Mouse (Mus musculus) MEL (cell line): ENCODE measurements at regions not wholly inside any gene's neighbourhood (a gene's known extent, or its start where the extent isn't known, plus 50 kb on each side); places are given as distances from the start of the nearest gene placed in this dataset.

Experiments
- DNase-seq: peaks from one replicate; pipeline ENCODE4 v3.0.0; 2011; ENCODE audit warnings: low read depth, low spot score
- H3K27ac ChIP-seq: 2 replicates; pipeline ENCODE4 v1.5.1; 2012; ENCODE audit warnings: low read depth, mild to moderate bottlenecking, control low read depth, low read length, moderate library complexity; ENCODE audit not compliant: control insufficient read depth
- H3K27me3 ChIP-seq, 2 experiments: fragments of 150-350 bp in 1 of 2; sonication (generic) in 1 of 2; 2 replicates each; pipeline ENCODE4 v1.6.1; 2012; ENCODE audit warnings: low read length in 2 of 2, mild to moderate bottlenecking in 2 of 2, improper control_type of control experiment in 1 of 2, moderate library complexity in 1 of 2; ENCODE audit not compliant: insufficient read depth in 2 of 2, control insufficient read depth in 1 of 2
- H3K36me3 ChIP-seq, 2 experiments: 2 replicates each; pipeline ENCODE4 v1.6.1; 2012 to 2014; ENCODE audit warnings: low read length in 2 of 2, improper control_type of control experiment in 1 of 2, inconsistent platforms in 1 of 2, mild to moderate bottlenecking in 1 of 2; ENCODE audit not compliant: insufficient read depth in 2 of 2, control insufficient read depth in 1 of 2
- H3K4me1 ChIP-seq, 2 experiments: fragments of 150-350 bp in 1 of 2; sonication (generic) in 1 of 2; 2 replicates each; pipeline ENCODE4 v1.6.1; 2012; ENCODE audit warnings: low read length in 2 of 2, improper control_type of control experiment in 1 of 2, mild to moderate bottlenecking in 1 of 2; ENCODE audit not compliant: insufficient read depth in 2 of 2, control insufficient read depth in 1 of 2
- H3K4me3 ChIP-seq, 2 experiments: fragments of 150-350 bp in 1 of 2; sonication (generic) in 1 of 2; 2 replicates each; pipeline ENCODE4 v1.5.1; 2012; ENCODE audit warnings: low read depth in 2 of 2, low read length in 2 of 2, mild to moderate bottlenecking in 2 of 2, moderate library complexity in 2 of 2, control low read depth in 1 of 2, improper control_type of control experiment in 1 of 2; ENCODE audit not compliant: control insufficient read depth in 1 of 2, insufficient read depth in 1 of 2
- H3K79me2 ChIP-seq: 2 replicates; pipeline ENCODE4 v1.6.1; 2012; ENCODE audit warnings: mild to moderate bottlenecking, low read length, moderate library complexity; ENCODE audit not compliant: control insufficient read depth, poor library complexity, insufficient read depth
- H3K9ac ChIP-seq: 2 replicates; pipeline ENCODE4 v1.6.1; 2012; ENCODE audit warnings: low read depth, mild to moderate bottlenecking, control low read depth, low read length, moderate library complexity; ENCODE audit not compliant: control insufficient read depth, poor library complexity, severe bottlenecking
- H3K9me3 ChIP-seq: fragments of 150-350 bp; sonication (generic); replicated peaks from 2 replicates; pipeline ENCODE4 v1.6.1; 2012; ENCODE audit warnings: mild to moderate bottlenecking, low read length, improper control_type of control experiment, moderate library complexity; ENCODE audit not compliant: insufficient read depth
- BHLHE40 ChIP-seq: IDR thresholded peaks from 2 replicates; pipeline ENCODE4 v1.6.1; 2012; ENCODE audit warnings: low read depth, mild to moderate bottlenecking, inconsistent platforms, low read length, improper control_type of control experiment, borderline replicate concordance
- EP300 ChIP-seq, 2 experiments: IDR thresholded peaks; 2 replicates each; pipeline ENCODE4 v1.6.1; 2011; ENCODE audit warnings: improper control_type of control experiment in 2 of 2, low read length in 2 of 2, low read depth in 1 of 2, mild to moderate bottlenecking in 1 of 2
- GATA1 ChIP-seq: IDR thresholded peaks from 2 replicates; pipeline ENCODE4 v1.6.1; 2011; ENCODE audit warnings: low read depth, low read length, improper control_type of control experiment
- JUND ChIP-seq: IDR thresholded peaks from 2 replicates; pipeline ENCODE4 v1.6.1; 2011; ENCODE audit warnings: low read depth, mild to moderate bottlenecking, improper control_type of control experiment, low read length
- MXI1 ChIP-seq: IDR thresholded peaks from 2 replicates; pipeline ENCODE4 v1.6.1; 2011; ENCODE audit warnings: mild to moderate bottlenecking, low read depth, low read length, improper control_type of control experiment
- MYB ChIP-seq: IDR thresholded peaks from 2 replicates; pipeline ENCODE4 v1.6.1; 2011; ENCODE audit warnings: mild to moderate bottlenecking, low read depth, low read length, improper control_type of control experiment
- POLR2A ChIP-seq, 2 experiments: IDR thresholded peaks; 2 replicates each; pipeline ENCODE4 v1.6.1; 2011 to 2012; ENCODE audit warnings: low read length in 2 of 2, mild to moderate bottlenecking in 2 of 2, control low read depth in 1 of 2, improper control_type of control experiment in 1 of 2, low read depth in 1 of 2, moderate library complexity in 1 of 2; ENCODE audit not compliant: control insufficient read depth in 1 of 2, insufficient read depth in 1 of 2, poor library complexity in 1 of 2
- RCOR1 ChIP-seq: IDR thresholded peaks from 2 replicates; pipeline ENCODE4 v1.6.1; 2012; ENCODE audit warnings: low read depth, mild to moderate bottlenecking, inconsistent platforms, low read length, improper control_type of control experiment
- TAL1 ChIP-seq: IDR thresholded peaks from 2 replicates; pipeline ENCODE4 v1.6.1; 2012; ENCODE audit warnings: mild to moderate bottlenecking, inconsistent platforms, low read length, moderate library complexity, mixed read lengths
- TBP ChIP-seq: IDR thresholded peaks from 2 replicates; pipeline ENCODE4 v1.8.0; 2011; ENCODE audit warnings: low read depth, low read length, improper control_type of control experiment
- TCF12 ChIP-seq: IDR thresholded peaks from 2 replicates; pipeline ENCODE4 v1.6.1; 2014; ENCODE audit warnings: low read depth, mild to moderate bottlenecking, inconsistent platforms, low read length, improper control_type of control experiment, moderate library complexity
- UBTF ChIP-seq: IDR thresholded peaks from 2 replicates; pipeline ENCODE4 v1.6.1; 2012; ENCODE audit warnings: low read depth, mild to moderate bottlenecking, inconsistent platforms, low read length, improper control_type of control experiment, moderate library complexity, borderline replicate concordance; ENCODE audit not compliant: insufficient read depth
- USF1 ChIP-seq: IDR thresholded peaks from 2 replicates; pipeline ENCODE4 v1.6.1; 2014; ENCODE audit warnings: low read depth, mild to moderate bottlenecking, inconsistent platforms, low read length, improper control_type of control experiment, moderate library complexity
- USF2 ChIP-seq, 2 experiments: IDR thresholded peaks; 2 replicates each; pipeline ENCODE4 v1.6.1; 2011 to 2012; ENCODE audit warnings: improper control_type of control experiment in 2 of 2, low read length in 2 of 2, borderline replicate concordance in 1 of 2, inconsistent platforms in 1 of 2, low read depth in 1 of 2, mild to moderate bottlenecking in 1 of 2; ENCODE audit not compliant: insufficient read depth in 1 of 2
- ZC3H11A ChIP-seq: IDR thresholded peaks from 2 replicates; pipeline ENCODE4 v1.6.1; 2012; ENCODE audit warnings: low read depth, mild to moderate bottlenecking, inconsistent platforms, low read length, improper control_type of control experiment
- ZMIZ1 ChIP-seq: IDR thresholded peaks from 2 replicates; pipeline ENCODE4 v1.6.1; 2012; ENCODE audit warnings: low read depth, mild to moderate bottlenecking, inconsistent platforms, low read length, improper control_type of control experiment, moderate library complexity
- ZNF384 ChIP-seq: IDR thresholded peaks from 2 replicates; pipeline ENCODE4 v1.6.1; 2012; ENCODE audit warnings: low read depth, mild to moderate bottlenecking, inconsistent platforms, low read length, improper control_type of control experiment

DNA sequence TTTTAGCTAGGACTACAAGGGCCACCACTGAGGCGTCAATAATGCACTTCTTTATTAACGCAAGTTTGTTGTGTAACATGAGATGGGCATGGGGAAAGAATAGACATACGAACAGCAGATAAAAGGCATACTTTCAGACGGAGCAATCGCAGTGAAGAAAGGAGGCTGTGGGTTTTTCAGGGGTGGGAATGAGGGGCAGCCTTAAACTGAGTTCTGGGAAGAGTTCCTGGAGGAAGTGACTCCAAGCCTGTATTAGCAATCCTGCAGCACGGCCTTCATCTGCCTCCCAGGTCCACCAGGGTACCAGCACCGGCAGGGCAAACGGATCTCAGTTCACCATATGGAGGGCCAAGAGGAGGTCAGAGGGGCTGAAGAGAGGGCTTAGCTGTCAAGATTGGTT is 94.6 kb downstream of the Stk35 start:
- TF ChIP-seq ZNF384 (no peak), ZMIZ1 (no peak), ZC3H11A (no peak), TBP (no peak), POLR2A (IDR thresholded peaks at IDR 0.05; ENCODE audit: control insufficient read depth in 1 of 2, insufficient read depth in 1 of 2, low read depth in 1 of 2, low read length in 2 of 2, poor library complexity in 1 of 2) (no peak)
- no peaks in the 10 kb centered on the region for H3K9me3 ChIP-seq
- H3K4me3 ChIP-seq = no peak overlapping the region
- peaks cover 0 to 2% of the 10 kb centered on the region in 2 experiments; a peak in 1 of 4 replicates for H3K36me3 ChIP-seq
- H3K9ac ChIP-seq = no peak overlapping the region
- DNase-seq = no peak
- peaks cover 14 to 19% of the 10 kb centered on the region in 2 experiments for H3K27me3 ChIP-seq
- peaks cover 0 to 16% of the 10 kb centered on the region in 2 experiments; a peak in 1 of 4 replicates for H3K4me1 ChIP-seq
- H3K27ac ChIP-seq = no peak overlapping the region
- no peaks in the 10 kb centered on the region for H3K79me2 ChIP-seq

DNA sequence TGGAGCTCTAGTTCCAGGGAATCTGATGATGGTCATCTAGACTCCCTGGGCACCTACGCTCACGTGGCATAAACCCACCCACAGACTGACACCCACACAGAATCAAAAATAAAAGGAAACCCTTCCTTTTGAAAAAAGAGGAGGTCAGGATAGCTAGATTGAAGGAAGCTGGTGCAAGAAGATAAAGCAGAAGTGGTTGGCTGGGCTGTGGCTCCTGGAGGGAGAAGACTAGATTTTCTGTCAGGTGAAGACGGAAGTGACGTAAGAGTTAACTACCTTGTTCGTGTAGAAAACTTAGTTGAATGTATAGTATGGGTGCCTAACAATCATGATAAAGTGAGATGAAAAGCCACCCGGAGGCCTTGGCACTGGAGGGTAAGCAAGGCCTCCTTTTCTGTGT is 95.1 kb downstream of the Stk35 start:
- Histone ChIP-seq H3K79me2 (no peaks in the 10 kb centered on the region), H3K4me3 (no peak overlapping the region), H3K27me3 (peaks cover 12 to 19% of the 10 kb centered on the region in 2 experiments), H3K4me1 (peaks cover 0 to 16% of the 10 kb centered on the region in 2 experiments; a peak in 1 of 4 replicates), H3K9me3 (no peaks in the 10 kb centered on the region), H3K36me3 (peaks cover 0 to 2% of the 10 kb centered on the region in 2 experiments; a peak in 1 of 4 replicates), H3K27ac (no peak overlapping the region), H3K9ac (no peak overlapping the region)
- TF ChIP-seq MYB = no peak
- TF ChIP-seq USF2 (IDR thresholded peaks at IDR 0.05; ENCODE audit: borderline replicate concordance in 1 of 2, insufficient read depth in 1 of 2, low read depth in 1 of 2, low read length in 2 of 2) = no peak
- TF ChIP-seq RCOR1 = peak; percentile 57
- no peak for TF ChIP-seq BHLHE40
- TF ChIP-seq TAL1 = peak; percentile 46; the same call in 1 of the 2 replicates
- no peak for TF ChIP-seq JUND
- TF ChIP-seq EP300 (IDR thresholded peaks at IDR 0.05; ENCODE audit: low read depth in 1 of 2, low read length in 2 of 2) = peak in 1 of 2 experiments; percentile 19; a peak in 1 of 4 replicates
- no peak for TF ChIP-seq MXI1
- peak; percentile 22; the same call in 1 of the 2 replicates for TF ChIP-seq TCF12
- no peak for TF ChIP-seq UBTF
- TF ChIP-seq GATA1 = 0 out of 2 replicates have a peak, but pooled peaks have one; percentile 9
- TF ChIP-seq USF1 = no peak
- DNase-seq = peak; percentile 25
